Mouse (Mus musculus) lung, postnatal 14 days (tissue): Measurements from ENCODE around the gene Zic4.

Source experiments
- DNase-seq: peaks from one replicate; pipeline ENCODE4 v3.0.0; 2021

Zic4 gene

GRCm38 (mm10) chr9:91361856-91362601 lies at the start of gene Zic4:
Zic4 (plus strand) TSS chr9:91362413.
- DNase-seq: no peak

GRCm38 (mm10) chr9:91347591-91347990 lies 14.6 kb upstream of the Zic4 start:
- no peak for DNase-seq

- no peak for DNase-seq
Observed at GRCm38 (mm10) chr9:91348746-91349145, 13.5 kb upstream of the Zic4 start.

- no peak for DNase-seq
Observed at GRCm38 (mm10) chr9:91350211-91350791, 11.9 kb upstream of the Zic4 start.

GRCm38 (mm10) chr9:91350861-91351291 lies 11.3 kb upstream of the Zic4 start:
- DNase-seq: no peak

- no peak for DNase-seq
Observed at GRCm38 (mm10) chr9:91351361-91351760, 10.9 kb upstream of the Zic4 start.

- no peak for DNase-seq
Observed at GRCm38 (mm10) chr9:91351961-91352411, 10.2 kb upstream of the Zic4 start.

- no peak for DNase-seq
Observed at GRCm38 (mm10) chr9:91352786-91353185, 9.4 kb upstream of the Zic4 start.

GRCm38 (mm10) chr9:91353551-91354433 lies 8.4 kb upstream of the Zic4 start:
- no peak for DNase-seq

GRCm38 (mm10) chr9:91354434-91355269 lies 7.6 kb upstream of the Zic4 start:
- DNase-seq: no peak

- DNase-seq: no peak
Observed at GRCm38 (mm10) chr9:91355270-91355589, 7.0 kb upstream of the Zic4 start.

- DNase-seq: no peak
Observed at GRCm38 (mm10) chr9:91355629-91356352, 6.4 kb upstream of the Zic4 start.

GRCm38 (mm10) chr9:91356353-91356740 lies 5.9 kb upstream of the Zic4 start:
- DNase-seq: no peak

- no peak for DNase-seq
Observed at GRCm38 (mm10) chr9:91357321-91357720, 4.9 kb upstream of the Zic4 start.

GRCm38 (mm10) chr9:91358851-91359687 lies 3.1 kb upstream of the Zic4 start:
- no peak for DNase-seq

GRCm38 (mm10) chr9:91360151-91361032 lies 1.8 kb upstream of the Zic4 start:
- DNase-seq: no peak

- DNase-seq: no peak
Observed at GRCm38 (mm10) chr9:91361033-91361855, 969 bp upstream of the Zic4 start.

- no peak for DNase-seq
Observed at GRCm38 (mm10) chr9:91363011-91363730, 958 bp downstream of the Zic4 start.

- no peak for DNase-seq
Observed at GRCm38 (mm10) chr9:91363814-91364126, 1.6 kb downstream of the Zic4 start.
